Mouse (Mus musculus): Measurements from ENCODE around the gene Akt2.

- TF ChIP-seq CTCF (IDR thresholded peaks at IDR 0.05; ENCODE audit: control insufficient read depth, insufficient read depth, insufficient read length) = no peak
- no peak for TF ChIP-seq USF1 (IDR thresholded peaks at IDR 0.05; ENCODE audit: low read depth)
- TF ChIP-seq MYOG (IDR thresholded peaks at IDR 0.05; ENCODE audit: control insufficient read depth, extremely low read depth, insufficient read length) = no peak
- no peak for TF ChIP-seq CEBPB (IDR thresholded peaks at IDR 0.05; ENCODE audit: low read depth)
These were observed 46.5 kb upstream of the Akt2 start for GRCm38 (mm10) chr7:27544675-27545370.

Measured in C2C12 (cell line).